Mouse (Mus musculus): Measurements from ENCODE around the gene 3100002H09Rik. TPM values are rescaled to one million over a fixed set of nuclear protein-coding genes. Genes with fewer than 3 reads are reported as not detected.

The 3100002H09Rik gene
- total and polyA plus RNA-seq, 2 experiments: not detected

GRCm38 (mm10) chr4:124603712-124604111, 6.9 kb downstream of the 3100002H09Rik start:
- no peak overlapping the region for H3K27ac ChIP-seq (replicated peaks; ENCODE audit: insufficient read depth, low read depth, low read length)
- no peaks in the 10 kb centered on the region for H3K36me3 ChIP-seq (ENCODE audit: control insufficient read depth, insufficient read depth, low read length)
- DNase-seq (ENCODE audit: extremely low read depth, low read depth, low spot score): no peak
- H3K27me3 ChIP-seq (ENCODE audit: control insufficient read depth, insufficient read depth, low read length): no peaks in the 10 kb centered on the region
- TF ChIP-seq POLR2A (IDR thresholded peaks at IDR 0.05; ENCODE audit: extremely low read depth, insufficient read depth, low read length) (no peak), CTCF (IDR thresholded peaks at IDR 0.05; ENCODE audit: low read depth, low read length) (no peak)
- 37% methylated on average over 9 of the region's 9 CpGs for WGBS
- H3K79me2 ChIP-seq (ENCODE audit: control insufficient read depth, insufficient read depth, low read length): no peaks in the 10 kb centered on the region
- no peaks in the 10 kb centered on the region for H3K4me1 ChIP-seq (ENCODE audit: control insufficient read depth, insufficient read depth, low read length)
- no peak overlapping the region for H3K4me3 ChIP-seq (ENCODE audit: insufficient read depth, low read depth, low read length)
- no peak overlapping the region for H3K9ac ChIP-seq (ENCODE audit: low read depth, low read length)

GRCm38 (mm10) chr4:124595929-124596328, 14.7 kb downstream of the 3100002H09Rik start:
- Histone ChIP-seq H3K27me3 (ENCODE audit: control insufficient read depth, insufficient read depth, low read length) (no peaks in the 10 kb centered on the region), H3K27ac (replicated peaks; ENCODE audit: insufficient read depth, low read depth, low read length) (no peak overlapping the region), H3K36me3 (ENCODE audit: control insufficient read depth, insufficient read depth, low read length) (no peaks in the 10 kb centered on the region), H3K4me1 (ENCODE audit: control insufficient read depth, insufficient read depth, low read length) (no peaks in the 10 kb centered on the region), H3K79me2 (ENCODE audit: control insufficient read depth, insufficient read depth, low read length) (no peaks in the 10 kb centered on the region), H3K4me3 (ENCODE audit: insufficient read depth, low read depth, low read length) (no peak overlapping the region), H3K9ac (ENCODE audit: low read depth, low read length) (no peak overlapping the region)
- no peak for DNase-seq (ENCODE audit: extremely low read depth, low read depth, low spot score)
- WGBS: 63% methylated on average over 9 of the region's 9 CpGs
- TF ChIP-seq CTCF (IDR thresholded peaks at IDR 0.05; ENCODE audit: low read depth, low read length) (no peak), POLR2A (IDR thresholded peaks at IDR 0.05; ENCODE audit: extremely low read depth, insufficient read depth, low read length) (no peak)

GRCm38 (mm10) chr4:124594933-124595332, 15.7 kb downstream of the 3100002H09Rik start:
- no peak overlapping the region for H3K27ac ChIP-seq (replicated peaks; ENCODE audit: insufficient read depth, low read depth, low read length)
- WGBS: 22% methylated on average over 13 of the region's 13 CpGs
- no peaks in the 10 kb centered on the region for H3K4me1 ChIP-seq (ENCODE audit: control insufficient read depth, insufficient read depth, low read length)
- no peaks in the 10 kb centered on the region for H3K27me3 ChIP-seq (ENCODE audit: control insufficient read depth, insufficient read depth, low read length)
- TF ChIP-seq CTCF (IDR thresholded peaks at IDR 0.05; ENCODE audit: low read depth, low read length) (no peak), POLR2A (IDR thresholded peaks at IDR 0.05; ENCODE audit: extremely low read depth, insufficient read depth, low read length) (no peak)
- H3K36me3 ChIP-seq (ENCODE audit: control insufficient read depth, insufficient read depth, low read length): no peaks in the 10 kb centered on the region
- no peaks in the 10 kb centered on the region for H3K79me2 ChIP-seq (ENCODE audit: control insufficient read depth, insufficient read depth, low read length)
- H3K4me3 ChIP-seq (ENCODE audit: insufficient read depth, low read depth, low read length): no peak overlapping the region
- peak; percentile 54 for DNase-seq (ENCODE audit: extremely low read depth, low read depth, low spot score)
- H3K9ac ChIP-seq (ENCODE audit: low read depth, low read length): no peak overlapping the region

GRCm38 (mm10) chr4:124593691-124594090, 16.9 kb downstream of the 3100002H09Rik start:
- no peaks in the 10 kb centered on the region for H3K36me3 ChIP-seq (ENCODE audit: control insufficient read depth, insufficient read depth, low read length)
- no peak overlapping the region for H3K4me3 ChIP-seq (ENCODE audit: insufficient read depth, low read depth, low read length)
- H3K27ac ChIP-seq (replicated peaks; ENCODE audit: insufficient read depth, low read depth, low read length): no peak overlapping the region
- DNase-seq (ENCODE audit: extremely low read depth, low read depth, low spot score): no peak
- no peaks in the 10 kb centered on the region for H3K79me2 ChIP-seq (ENCODE audit: control insufficient read depth, insufficient read depth, low read length)
- H3K9ac ChIP-seq (ENCODE audit: low read depth, low read length): no peak overlapping the region
- H3K4me1 ChIP-seq (ENCODE audit: control insufficient read depth, insufficient read depth, low read length): no peaks in the 10 kb centered on the region
- TF ChIP-seq POLR2A (IDR thresholded peaks at IDR 0.05; ENCODE audit: extremely low read depth, insufficient read depth, low read length) (no peak), CTCF (IDR thresholded peaks at IDR 0.05; ENCODE audit: low read depth, low read length) (no peak)
- WGBS: 68% methylated on average over 9 of the region's 9 CpGs
- H3K27me3 ChIP-seq (ENCODE audit: control insufficient read depth, insufficient read depth, low read length): no peaks in the 10 kb centered on the region

- Histone ChIP-seq H3K4me3 (ENCODE audit: insufficient read depth, low read depth, low read length) (no peak overlapping the region), H3K27me3 (ENCODE audit: control insufficient read depth, insufficient read depth, low read length) (no peaks in the 10 kb centered on the region), H3K36me3 (ENCODE audit: control insufficient read depth, insufficient read depth, low read length) (no peaks in the 10 kb centered on the region), H3K79me2 (ENCODE audit: control insufficient read depth, insufficient read depth, low read length) (no peaks in the 10 kb centered on the region), H3K9ac (ENCODE audit: low read depth, low read length) (no peak overlapping the region), H3K4me1 (ENCODE audit: control insufficient read depth, insufficient read depth, low read length) (no peaks in the 10 kb centered on the region), H3K27ac (replicated peaks; ENCODE audit: insufficient read depth, low read depth, low read length) (no peak overlapping the region)
- no peak for DNase-seq (ENCODE audit: extremely low read depth, low read depth, low spot score)
- TF ChIP-seq CTCF (IDR thresholded peaks at IDR 0.05; ENCODE audit: low read depth, low read length): no peak
- TF ChIP-seq POLR2A (IDR thresholded peaks at IDR 0.05; ENCODE audit: extremely low read depth, insufficient read depth, low read length): no peak
Observed at GRCm38 (mm10) chr4:124593210-124593609, 17.4 kb downstream of the 3100002H09Rik start.

- DNase-seq (ENCODE audit: extremely low read depth, low read depth, low spot score): no peak
- Histone ChIP-seq H3K4me1 (ENCODE audit: control insufficient read depth, insufficient read depth, low read length) (no peaks in the 10 kb centered on the region), H3K27me3 (ENCODE audit: control insufficient read depth, insufficient read depth, low read length) (no peaks in the 10 kb centered on the region), H3K36me3 (ENCODE audit: control insufficient read depth, insufficient read depth, low read length) (no peaks in the 10 kb centered on the region), H3K27ac (replicated peaks; ENCODE audit: insufficient read depth, low read depth, low read length) (no peak overlapping the region), H3K9ac (ENCODE audit: low read depth, low read length) (no peak overlapping the region), H3K79me2 (ENCODE audit: control insufficient read depth, insufficient read depth, low read length) (no peaks in the 10 kb centered on the region), H3K4me3 (ENCODE audit: insufficient read depth, low read depth, low read length) (no peak overlapping the region)
- TF ChIP-seq POLR2A (IDR thresholded peaks at IDR 0.05; ENCODE audit: extremely low read depth, insufficient read depth, low read length) (no peak), CTCF (IDR thresholded peaks at IDR 0.05; ENCODE audit: low read depth, low read length) (no peak)
- WGBS: 74% methylated on average over 5 of the region's 5 CpGs
Observed at GRCm38 (mm10) chr4:124592241-124592640, 18.4 kb downstream of the 3100002H09Rik start.
